Mouse (Mus musculus) heart, adult 10 weeks (tissue): ENCODE measurements around the gene Gm5862. TPM values are rescaled to one million over a fixed set of nuclear protein-coding genes. Genes with fewer than 3 reads are reported as not detected.

ENCODE experiments used
- polyA plus RNA-seq: library from polyadenylated mRNA; stranded (reverse); fragments of 350-450 nt; fragmentation: Illumina TruSeq; extraction: RNeasy Lipid Tissue Mini Kit (QIAGEN cat#74804); gene quantifications from one replicate; pipeline ENCODE4 v1.2.3, GENCODE M21; 2014; ENCODE audit warnings: low read depth, low replicate concordance

The Gm5862 gene
- not detected for polyA plus RNA-seq

GRCm38 (mm10) chr5:26022816-26023215 is at the start of gene Gm5862:
Gene Gm5862 (minus strand): TSS chr5:26022916.

GRCm38 (mm10) chr5:26058481-26058880 is 35.8 kb upstream of the Gm5862 start, which contains the start of gene Gm7347:
Gene Gm7347 (minus strand): TSS chr5:26058581.

GRCm38 (mm10) chr5:26039458-26039857 is 16.7 kb upstream of the Gm5862 start, which contains the start of gene Speer4a:
Gene Speer4a (minus strand): TSS chr5:26039558.

GRCm38 (mm10) chr5:26004698-26005097 is 18.0 kb downstream of the Gm5862 start, which contains the start of gene Gm1979:
Gene Gm1979 (minus strand): TSS chr5:26004798.

GRCm38 (mm10) chr5:25988550-25988949 is 34.2 kb downstream of the Gm5862 start, which contains the start of gene Gm21698:
Gene Gm21698 (minus strand): TSS chr5:25988650.

GRCm38 (mm10) chr5:25972563-25972962 is 50.2 kb downstream of the Gm5862 start, which contains the start of gene Gm21680:
Gene Gm21680 (minus strand): TSS chr5:25972663.

Other genes starting within 250 kb of the Gm5862 start
- not detected for gene Gm21663, start 80.5 kb downstream of the Gm5862 start, polyA plus RNA-seq
- not detected for gene Gm21671, start 68.5 kb downstream of the Gm5862 start, polyA plus RNA-seq
- not detected for gene Gm21680, start 50.3 kb downstream of the Gm5862 start, polyA plus RNA-seq
- gene Gm21698, start 34.3 kb downstream of the Gm5862 start, polyA plus RNA-seq, result not detected
- not detected for gene Gm1979, start 18.1 kb downstream of the Gm5862 start, polyA plus RNA-seq
- gene Speer4a, start 16.6 kb upstream of the Gm5862 start, polyA plus RNA-seq, result not detected
- gene Gm7347, start 35.7 kb upstream of the Gm5862 start, polyA plus RNA-seq, result not detected
- not detected for gene Gm10471, start 66.4 kb upstream of the Gm5862 start, polyA plus RNA-seq
- not detected for gene 5031410I06Rik, start 82.4 kb upstream of the Gm5862 start, polyA plus RNA-seq
- not detected for gene Gm10220, start 98.5 kb upstream of the Gm5862 start, polyA plus RNA-seq
- not detected for gene Gm7361, start 234.8 kb upstream of the Gm5862 start, polyA plus RNA-seq